Mouse (Mus musculus): ENCODE measurements at regions not wholly inside any gene's neighbourhood (a gene's known extent, or its start where the extent isn't known, plus 50 kb on each side); places are given as distances from the start of the nearest gene placed in this dataset.

DNA sequence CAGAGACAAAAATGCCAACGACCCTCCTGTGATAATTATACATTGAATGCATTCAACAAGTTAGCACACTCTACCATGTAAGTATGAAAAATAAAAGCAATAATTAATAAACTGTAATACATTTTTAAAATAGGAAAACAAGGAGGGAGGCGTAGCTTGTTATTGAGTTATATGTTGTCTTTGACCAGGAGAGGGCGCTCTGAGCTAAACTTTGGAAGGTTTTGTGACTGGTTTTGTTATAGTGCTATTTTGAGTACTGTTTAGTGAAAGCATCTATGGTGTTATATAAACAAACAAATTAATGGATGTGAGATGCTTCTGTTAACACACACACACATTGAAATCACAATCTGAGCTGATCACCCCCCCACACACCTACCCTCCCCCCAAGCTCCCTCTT, 166.6 kb upstream of the Adamts16 start:
- TF ChIP-seq EP300 (IDR thresholded peaks at IDR 0.05; ENCODE audit: low read depth) (no peak), CTCF (IDR thresholded peaks at IDR 0.05; ENCODE audit: low read depth) (peak; percentile 51)

Data from liver, postnatal 0 days (tissue).